Mouse (Mus musculus): ENCODE results near the gene Smg6. TPM values are rescaled to one million over a fixed set of nuclear protein-coding genes. Genes with fewer than 3 reads are reported as not detected.
A peak's percentile ranks its signal among the peaks of the same experiment; 100 is the strongest.

The Smg6 gene
- polyA plus RNA-seq, 1 experiment from 2014 or later = 12.8 TPM

DNA sequence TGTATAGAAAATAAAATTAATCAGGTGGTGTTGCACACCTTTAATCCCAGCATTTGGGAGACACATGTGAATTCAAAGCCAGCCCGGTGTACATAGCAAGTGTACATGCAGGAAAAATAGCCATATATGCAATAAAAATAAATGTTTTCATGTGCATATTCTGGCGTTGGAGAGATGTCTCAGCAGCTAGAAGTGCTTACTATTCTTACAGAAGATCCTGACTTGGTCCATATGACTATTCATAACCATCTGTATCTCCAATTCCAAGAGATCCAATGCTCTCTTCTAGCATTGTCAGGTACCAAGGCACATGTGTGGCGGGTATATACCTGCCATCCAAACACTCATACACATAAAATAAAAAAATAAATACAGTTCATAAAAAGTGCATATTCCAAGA is 200.8 kb downstream of the Smg6 start:
- H3K27me3 ChIP-seq (replicated peaks; ENCODE audit: control insufficient read depth, insufficient read depth, low read length) = no peaks in the 10 kb centered on the region
- no peak overlapping the region for H3K9ac ChIP-seq (ENCODE audit: low read depth, low read length)
- H3K4me3 ChIP-seq (ENCODE audit: low read depth, low read length) = no peak overlapping the region
- WGBS = 91% methylated on average over 3 of the region's 3 CpGs
- no peak for ATAC-seq (ENCODE audit: low read depth)
- no peaks in the 10 kb centered on the region for H3K36me3 ChIP-seq (ENCODE audit: control insufficient read depth, insufficient read depth, low read length)
- DNase-seq (ENCODE audit: low spot score) = no peak
- H3K4me2 ChIP-seq (ENCODE audit: low read depth, low read length) = no peak overlapping the region
- H3K27ac ChIP-seq (replicated peaks; ENCODE audit: low read depth, low read length) = no peak overlapping the region
- no peaks in the 10 kb centered on the region for H3K9me3 ChIP-seq (ENCODE audit: control insufficient read depth, low read length)
- H3K4me1 ChIP-seq (ENCODE audit: control insufficient read depth, insufficient read depth, low read length) = no peaks in the 10 kb centered on the region

GRCm38 (mm10) chr11:75129481-75129880 is 203.9 kb downstream of the Smg6 start:
- Histone ChIP-seq H3K36me3 (ENCODE audit: control insufficient read depth, insufficient read depth, low read length) (no peaks in the 10 kb centered on the region), H3K4me3 (ENCODE audit: low read depth, low read length) (no peak overlapping the region), H3K27me3 (replicated peaks; ENCODE audit: control insufficient read depth, insufficient read depth, low read length) (no peaks in the 10 kb centered on the region), H3K4me1 (ENCODE audit: control insufficient read depth, insufficient read depth, low read length) (peaks cover 12% of the 10 kb centered on the region), H3K9me3 (ENCODE audit: control insufficient read depth, low read length) (no peaks in the 10 kb centered on the region), H3K9ac (ENCODE audit: low read depth, low read length) (no peak overlapping the region), H3K27ac (replicated peaks; ENCODE audit: low read depth, low read length) (no peak overlapping the region), H3K4me2 (ENCODE audit: low read depth, low read length) (no peak overlapping the region)
- no peak for ATAC-seq (ENCODE audit: low read depth)
- DNase-seq (ENCODE audit: low spot score) = no peak
- WGBS = 95% methylated on average over 6 of the region's 6 CpGs

- Histone ChIP-seq H3K4me2 (ENCODE audit: low read depth, low read length) (no peak overlapping the region), H3K9me3 (ENCODE audit: control insufficient read depth, low read length) (no peaks in the 10 kb centered on the region), H3K4me3 (ENCODE audit: low read depth, low read length) (no peak overlapping the region), H3K36me3 (ENCODE audit: control insufficient read depth, insufficient read depth, low read length) (no peaks in the 10 kb centered on the region), H3K4me1 (ENCODE audit: control insufficient read depth, insufficient read depth, low read length) (peaks cover 22% of the 10 kb centered on the region), H3K27me3 (replicated peaks; ENCODE audit: control insufficient read depth, insufficient read depth, low read length) (no peaks in the 10 kb centered on the region), H3K27ac (replicated peaks; ENCODE audit: low read depth, low read length) (no peak overlapping the region), H3K9ac (ENCODE audit: low read depth, low read length) (no peak overlapping the region)
- DNase-seq (ENCODE audit: low spot score) (no peak), ATAC-seq (ENCODE audit: low read depth) (no peak)
- WGBS = 79% methylated on average over 4 of the region's 4 CpGs
Observed at GRCm38 (mm10) chr11:75131300-75131699, 205.7 kb downstream of the Smg6 start.

DNA sequence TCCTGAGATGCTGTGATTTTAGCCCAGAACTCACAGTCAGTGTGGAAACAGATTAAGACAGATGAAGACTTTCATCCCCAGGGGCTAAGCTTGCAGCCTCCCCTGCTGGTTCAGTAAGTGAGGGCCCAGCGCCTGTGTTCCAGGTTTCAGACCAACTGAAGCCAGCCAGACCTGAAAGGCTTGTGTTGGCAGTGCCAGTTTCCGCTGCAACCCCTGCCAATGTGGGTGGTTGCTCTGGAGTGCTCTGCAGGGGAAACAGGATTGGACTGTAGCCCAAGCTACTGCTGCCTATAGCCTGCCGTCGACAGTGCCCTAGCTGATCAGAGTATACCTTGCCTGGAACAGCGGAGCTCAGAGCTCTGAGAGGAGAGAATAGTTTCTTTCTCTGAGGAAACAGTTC is 206.7 kb downstream of the Smg6 start:
- Histone ChIP-seq H3K27ac (replicated peaks; ENCODE audit: low read depth, low read length) (no peak overlapping the region), H3K4me3 (ENCODE audit: low read depth, low read length) (no peak overlapping the region), H3K4me2 (ENCODE audit: low read depth, low read length) (no peak overlapping the region), H3K27me3 (replicated peaks; ENCODE audit: control insufficient read depth, insufficient read depth, low read length) (no peaks in the 10 kb centered on the region), H3K9ac (ENCODE audit: low read depth, low read length) (no peak overlapping the region), H3K9me3 (ENCODE audit: control insufficient read depth, low read length) (no peaks in the 10 kb centered on the region), H3K4me1 (ENCODE audit: control insufficient read depth, insufficient read depth, low read length) (peaks cover 22% of the 10 kb centered on the region), H3K36me3 (ENCODE audit: control insufficient read depth, insufficient read depth, low read length) (no peaks in the 10 kb centered on the region)
- 62% methylated on average over 5 of the region's 5 CpGs for WGBS
- ATAC-seq (ENCODE audit: low read depth) (peak; percentile 62; the same call in 1 of the 2 replicates), DNase-seq (ENCODE audit: low spot score) (peak; percentile 77)

DNA sequence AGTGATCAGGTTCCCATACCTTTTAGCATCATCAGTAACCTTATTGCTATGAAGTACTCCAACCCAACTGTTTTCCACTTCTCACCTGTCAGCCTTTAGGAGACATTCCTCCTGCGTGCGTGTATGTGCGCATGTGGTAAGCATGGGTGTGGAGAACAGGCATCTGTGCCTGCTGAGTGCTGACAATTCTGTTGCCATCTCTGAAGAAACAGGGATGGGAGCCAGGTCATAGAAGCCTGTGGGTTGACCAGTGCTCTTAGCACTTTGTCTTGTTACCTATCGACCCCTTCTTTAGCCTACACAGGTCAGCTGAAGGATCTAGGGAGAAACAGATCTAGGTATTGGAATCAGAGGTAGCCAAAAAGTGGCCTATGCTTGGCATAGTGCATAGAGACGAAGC is 207.8 kb downstream of the Smg6 start:
- DNase-seq (ENCODE audit: low spot score) (no peak), ATAC-seq (ENCODE audit: low read depth) (no peak)
- Histone ChIP-seq H3K9me3 (ENCODE audit: control insufficient read depth, low read length) (no peaks in the 10 kb centered on the region), H3K4me1 (ENCODE audit: control insufficient read depth, insufficient read depth, low read length) (peaks cover 23% of the 10 kb centered on the region), H3K9ac (ENCODE audit: low read depth, low read length) (no peak overlapping the region), H3K36me3 (ENCODE audit: control insufficient read depth, insufficient read depth, low read length) (no peaks in the 10 kb centered on the region), H3K27me3 (replicated peaks; ENCODE audit: control insufficient read depth, insufficient read depth, low read length) (no peaks in the 10 kb centered on the region), H3K4me3 (ENCODE audit: low read depth, low read length) (no peak overlapping the region), H3K27ac (replicated peaks; ENCODE audit: low read depth, low read length) (0 out of 2 replicates have a peak overlapping the region, but pooled peaks have one; percentile 16), H3K4me2 (ENCODE audit: low read depth, low read length) (no peak overlapping the region)
- 80% methylated on average over 5 of the region's 5 CpGs for WGBS

DNA sequence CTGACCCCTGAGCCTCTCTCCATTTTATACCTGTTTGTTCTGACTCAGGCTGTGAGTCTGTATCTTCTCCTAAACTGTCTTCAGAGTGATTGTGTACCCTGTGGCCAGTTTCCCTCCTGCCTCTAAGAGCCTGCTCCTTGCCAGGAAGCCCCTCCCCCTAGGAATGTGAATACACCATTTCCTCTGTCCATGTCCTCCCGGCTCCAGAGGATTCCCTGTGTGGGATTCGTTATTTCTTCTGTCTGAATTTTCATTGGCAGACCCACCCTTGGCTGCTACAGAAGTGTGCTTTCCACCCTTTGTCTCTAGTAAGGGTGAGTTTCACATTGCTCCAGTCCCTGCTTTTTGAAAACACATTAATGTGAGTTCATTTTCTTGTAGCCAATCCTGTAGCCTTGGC is 208.3 kb downstream of the Smg6 start:
- peak overlapping the region; percentile 63; the same call in 1 of the 2 replicates for H3K27ac ChIP-seq (replicated peaks; ENCODE audit: low read depth, low read length)
- H3K4me2 ChIP-seq (ENCODE audit: low read depth, low read length) = no peak overlapping the region
- H3K9ac ChIP-seq (ENCODE audit: low read depth, low read length) = no peak overlapping the region
- H3K4me1 ChIP-seq (ENCODE audit: control insufficient read depth, insufficient read depth, low read length) = peaks cover 28% of the 10 kb centered on the region
- H3K9me3 ChIP-seq (ENCODE audit: control insufficient read depth, low read length) = no peaks in the 10 kb centered on the region
- 2% methylated on average over 2 of the region's 2 CpGs for WGBS
- DNase-seq (ENCODE audit: low spot score) (peak; percentile 85), ATAC-seq (ENCODE audit: low read depth) (peak; percentile 66; the same call in 1 of the 2 replicates)
- H3K4me3 ChIP-seq (ENCODE audit: low read depth, low read length) = no peak overlapping the region
- H3K36me3 ChIP-seq (ENCODE audit: control insufficient read depth, insufficient read depth, low read length) = no peaks in the 10 kb centered on the region
- no peaks in the 10 kb centered on the region for H3K27me3 ChIP-seq (replicated peaks; ENCODE audit: control insufficient read depth, insufficient read depth, low read length)

DNA sequence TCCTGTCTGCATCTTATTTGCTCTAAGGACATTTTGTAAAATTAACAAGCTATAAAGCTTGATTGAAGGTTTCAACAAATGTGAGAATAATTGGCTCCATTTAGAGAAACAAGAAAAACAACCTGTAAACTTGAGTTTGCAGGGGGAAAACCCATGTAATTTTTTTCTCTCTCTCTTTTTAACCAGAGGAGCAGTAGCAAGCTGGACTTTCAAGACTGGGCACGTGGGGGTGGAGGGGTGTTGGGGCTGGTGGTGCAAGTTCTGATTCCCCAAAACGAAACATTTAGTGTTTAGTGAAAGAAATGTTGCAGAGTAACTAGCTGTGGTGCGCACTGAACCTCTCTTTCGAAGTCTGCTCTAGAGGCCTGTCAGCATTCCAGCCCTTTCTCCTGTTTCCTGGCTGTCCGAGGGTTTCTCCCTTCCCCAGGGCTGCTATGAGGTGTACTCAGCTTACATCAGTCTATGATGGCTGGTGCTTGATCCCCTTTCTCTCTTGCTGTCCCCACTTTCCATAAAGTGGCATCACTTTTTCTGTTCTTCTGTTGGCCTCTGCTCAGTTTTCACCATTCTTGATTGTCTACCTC is 209.0 kb downstream of the Smg6 start:
- Histone ChIP-seq H3K36me3 (ENCODE audit: control insufficient read depth, insufficient read depth, low read length) (no peaks in the 10 kb centered on the region), H3K27me3 (replicated peaks; ENCODE audit: control insufficient read depth, insufficient read depth, low read length) (no peaks in the 10 kb centered on the region), H3K4me3 (ENCODE audit: low read depth, low read length) (no peak overlapping the region), H3K4me2 (ENCODE audit: low read depth, low read length) (no peak overlapping the region), H3K4me1 (ENCODE audit: control insufficient read depth, insufficient read depth, low read length) (peaks cover 34% of the 10 kb centered on the region), H3K27ac (replicated peaks; ENCODE audit: low read depth, low read length) (peak overlapping the region; percentile 63; the same call in 1 of the 2 replicates), H3K9me3 (ENCODE audit: control insufficient read depth, low read length) (no peaks in the 10 kb centered on the region), H3K9ac (ENCODE audit: low read depth, low read length) (peak overlapping the region; percentile 20; the same call in 1 of the 2 replicates)
- ATAC-seq (ENCODE audit: low read depth) (no peak), DNase-seq (ENCODE audit: low spot score) (peak; percentile 30)
- WGBS = 44% methylated on average over 5 of the region's 5 CpGs

- H3K27me3 ChIP-seq (replicated peaks; ENCODE audit: control insufficient read depth, insufficient read depth, low read length) = no peaks in the 10 kb centered on the region
- ATAC-seq (ENCODE audit: low read depth) (no peak), DNase-seq (ENCODE audit: low spot score) (no peak)
- 91% methylated on average over 4 of the region's 4 CpGs for WGBS
- H3K36me3 ChIP-seq (ENCODE audit: control insufficient read depth, insufficient read depth, low read length) = no peaks in the 10 kb centered on the region
- H3K4me3 ChIP-seq (ENCODE audit: low read depth, low read length) = no peak overlapping the region
- H3K4me2 ChIP-seq (ENCODE audit: low read depth, low read length) = no peak overlapping the region
- no peak overlapping the region for H3K9ac ChIP-seq (ENCODE audit: low read depth, low read length)
- peaks cover 42% of the 10 kb centered on the region for H3K4me1 ChIP-seq (ENCODE audit: control insufficient read depth, insufficient read depth, low read length)
- H3K9me3 ChIP-seq (ENCODE audit: control insufficient read depth, low read length) = no peaks in the 10 kb centered on the region
- peak overlapping the region; percentile 63; the same call in 1 of the 2 replicates for H3K27ac ChIP-seq (replicated peaks; ENCODE audit: low read depth, low read length)
Observed at GRCm38 (mm10) chr11:75135358-75135757, 209.7 kb downstream of the Smg6 start.
